8 mouse cellular contexts compared by ENCODE assay signal in the genomic region with DNA sequence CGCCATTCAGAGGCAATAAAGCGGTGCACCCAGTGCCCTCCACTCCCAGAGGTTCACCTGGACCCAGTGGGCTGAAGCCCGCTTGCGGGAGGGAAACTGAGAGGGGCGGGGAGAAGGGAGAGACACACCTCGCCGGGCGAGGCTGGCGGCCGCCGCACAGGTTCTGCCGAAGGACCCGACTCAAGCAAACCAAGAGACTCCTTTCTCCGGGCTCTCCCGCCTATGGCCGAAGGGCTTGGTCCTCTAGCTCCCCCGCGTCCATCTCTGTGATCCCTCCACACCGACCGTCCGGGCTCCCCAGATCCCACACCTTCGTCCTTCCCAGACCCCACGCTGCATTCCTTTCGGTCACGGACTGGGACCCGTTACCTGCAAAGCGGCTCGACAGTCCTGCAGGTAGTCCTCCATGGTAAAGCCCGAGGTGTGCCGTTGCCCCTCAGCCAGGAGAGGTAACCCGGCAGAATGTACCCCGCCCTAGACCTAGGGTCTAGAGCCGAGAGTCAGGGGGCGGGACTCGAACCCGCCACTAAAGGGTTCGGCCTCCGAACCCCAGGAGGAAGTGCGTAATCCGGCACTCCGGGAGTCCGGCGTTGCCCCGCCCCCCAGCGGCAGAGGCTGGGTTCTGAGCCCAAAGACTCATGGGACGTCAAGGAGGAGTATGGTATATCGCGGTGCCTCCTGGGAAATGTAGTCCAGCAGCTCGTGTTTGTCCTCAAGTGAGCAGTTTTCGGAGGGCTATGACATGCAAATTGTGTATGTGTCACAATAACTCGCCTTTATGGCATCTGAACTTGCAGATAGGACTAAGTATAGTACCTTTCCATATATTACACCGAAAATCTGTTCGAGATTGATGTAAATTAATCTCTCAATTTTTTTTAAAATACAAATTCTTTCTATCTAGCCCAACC. TPM values are rescaled to one million over a fixed set of nuclear protein-coding genes. Genes with fewer than 3 reads are reported as not detected.
DNase-seq lines count a peak whose midpoint lies in the region; ATAC-seq lines count a peak whose summit lies in the region.

Gene Mindy1 (plus strand): TSS at position 130 of the 911 bp plus-strand sequence.
Gene Prune1 (minus strand): TSS at position 861 of the 911 bp plus-strand sequence.

- H3K27ac ChIP-seq in hindbrain, embryonic 12.5 days: peak within 1 kb of the TSS; percentile 98

- peak; percentile 90 for ATAC-seq in hindbrain, embryonic 12.5 days (ENCODE audit: low FRiP score)

- WGBS in hindbrain, embryonic 12.5 days: 1% methylated on average over 52 of the region's 53 CpGs

- peak; percentile 98 for DNase-seq in Muller cell, postnatal 12 days (ENCODE audit: inconsistent ontology term)
- peak; percentile 99 for DNase-seq in cerebellum, adult 9-11 months
- peak; percentile 98 for DNase-seq in frontal cortex, postnatal 10 days (ENCODE audit: low spot score in 2 of 2)
- peak; percentile 97 to 99 for DNase-seq in layer of hippocampus, postnatal 14 days (ENCODE audit: low spot score in 2 of 2)
- DNase-seq in lung, postnatal 14 days: peak; percentile 99
- peak; percentile 95 for DNase-seq in retina, adult 2 months (ENCODE audit: low read depth, low spot score)
- peak; percentile 98 to 99 for DNase-seq in thymus, postnatal 36 days

- no peaks in the 10 kb centered on the region for H3K36me3 ChIP-seq in hindbrain, embryonic 12.5 days

- peak within 1 kb of the TSS; percentile 69 for H3K4me3 ChIP-seq in hindbrain, embryonic 12.5 days

- H3K27me3 ChIP-seq in hindbrain, embryonic 12.5 days: no peaks in the 10 kb centered on the region

- H3K9ac ChIP-seq in hindbrain, embryonic 12.5 days: peak within 1 kb of the TSS; percentile 84

- no peaks in the 10 kb centered on the region for H3K9me3 ChIP-seq in hindbrain, embryonic 12.5 days (replicated peaks)

- peak within 1 kb of the TSS; percentile 68 for H3K4me2 ChIP-seq in hindbrain, embryonic 12.5 days (replicated peaks)

- peaks cover 27% of the 10 kb centered on the region for H3K4me1 ChIP-seq in hindbrain, embryonic 12.5 days

RNA-seq across cellular contexts. Expression of gene Mindy1, which starts in this region (rescaled TPM):
- 45.7 and 51.1 TPM in 2 replicates for polyA plus RNA-seq in hindbrain, embryonic 12.5 days (2016; fragmentation: Nextera tagmentation; extraction: Ambion mirVana)
- 10 to 100 TPM; 26.2 to 28.5 TPM for total RNA-seq in layer of hippocampus, postnatal 14 days (2021)

RNA-seq across cellular contexts. Expression of gene Prune1, which starts in this region (rescaled TPM):
- polyA plus RNA-seq in hindbrain, embryonic 12.5 days (2016; fragmentation: Nextera tagmentation; extraction: Ambion mirVana): 37.0 and 37.9 TPM in 2 replicates
- 10 to 100 TPM; 26.8 to 26.9 TPM for total RNA-seq in layer of hippocampus, postnatal 14 days (2021)

Comparison
In these comparisons a context has a peak if more than half of its experiments do, and no peak if none do; other contexts are left out.
1. Peak in every context shown above with its lines: DNase-seq, ATAC-seq, H3K4me3 ChIP-seq and H3K27ac ChIP-seq.